Mouse (Mus musculus): ENCODE data around the gene Akap17b. TPM values are rescaled to one million over a fixed set of nuclear protein-coding genes. Genes with fewer than 3 reads are reported as not detected.

The Akap17b gene
- total RNA-seq, 1 experiment from 2014 or later: 2.8 TPM

DNA sequence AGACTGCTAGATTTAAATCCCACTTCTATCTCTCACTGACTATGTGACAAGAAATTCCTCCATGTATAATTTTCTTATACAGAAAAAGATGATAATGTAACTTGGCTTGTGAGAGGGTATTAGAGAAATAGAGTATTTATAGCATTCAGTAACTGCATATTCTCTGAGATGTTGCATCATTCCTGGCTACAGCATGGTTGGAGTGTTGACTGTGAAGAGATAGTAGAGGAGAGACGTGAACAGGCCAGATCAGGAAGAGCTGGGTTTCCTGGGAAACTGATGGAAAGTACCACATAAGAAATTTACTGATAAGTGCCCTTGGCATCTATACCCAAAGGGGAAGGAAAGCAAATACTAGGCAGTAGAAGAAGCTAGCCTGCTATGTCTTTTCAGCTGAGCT, 54.1 kb downstream of the Akap17b start:
- no peak for ATAC-seq (replicated peaks; ENCODE audit: insufficient number of reproducible peaks, low FRiP score, low TSS enrichment, poor library complexity, severe bottlenecking)

DNA sequence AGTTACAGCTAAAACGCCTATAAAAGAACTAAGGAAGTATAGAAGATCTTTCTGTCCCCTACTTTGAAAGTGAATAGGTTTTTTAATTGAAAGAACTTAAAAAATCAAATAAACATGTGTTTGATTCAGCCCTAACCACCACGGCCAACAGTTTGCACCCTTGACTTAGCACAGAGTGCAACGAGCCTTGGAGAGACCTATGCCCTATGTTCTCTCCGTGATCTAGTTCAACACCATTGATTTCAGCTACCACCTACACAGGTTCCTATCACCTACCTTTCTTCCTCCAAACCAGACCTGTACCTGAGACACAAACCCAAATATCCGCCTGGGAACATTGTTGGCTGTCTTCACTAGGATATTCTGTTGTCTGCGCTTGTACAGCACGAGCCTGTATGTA, 54.9 kb downstream of the Akap17b start:
- no peak for ATAC-seq (replicated peaks; ENCODE audit: insufficient number of reproducible peaks, low FRiP score, low TSS enrichment, poor library complexity, severe bottlenecking)

DNA sequence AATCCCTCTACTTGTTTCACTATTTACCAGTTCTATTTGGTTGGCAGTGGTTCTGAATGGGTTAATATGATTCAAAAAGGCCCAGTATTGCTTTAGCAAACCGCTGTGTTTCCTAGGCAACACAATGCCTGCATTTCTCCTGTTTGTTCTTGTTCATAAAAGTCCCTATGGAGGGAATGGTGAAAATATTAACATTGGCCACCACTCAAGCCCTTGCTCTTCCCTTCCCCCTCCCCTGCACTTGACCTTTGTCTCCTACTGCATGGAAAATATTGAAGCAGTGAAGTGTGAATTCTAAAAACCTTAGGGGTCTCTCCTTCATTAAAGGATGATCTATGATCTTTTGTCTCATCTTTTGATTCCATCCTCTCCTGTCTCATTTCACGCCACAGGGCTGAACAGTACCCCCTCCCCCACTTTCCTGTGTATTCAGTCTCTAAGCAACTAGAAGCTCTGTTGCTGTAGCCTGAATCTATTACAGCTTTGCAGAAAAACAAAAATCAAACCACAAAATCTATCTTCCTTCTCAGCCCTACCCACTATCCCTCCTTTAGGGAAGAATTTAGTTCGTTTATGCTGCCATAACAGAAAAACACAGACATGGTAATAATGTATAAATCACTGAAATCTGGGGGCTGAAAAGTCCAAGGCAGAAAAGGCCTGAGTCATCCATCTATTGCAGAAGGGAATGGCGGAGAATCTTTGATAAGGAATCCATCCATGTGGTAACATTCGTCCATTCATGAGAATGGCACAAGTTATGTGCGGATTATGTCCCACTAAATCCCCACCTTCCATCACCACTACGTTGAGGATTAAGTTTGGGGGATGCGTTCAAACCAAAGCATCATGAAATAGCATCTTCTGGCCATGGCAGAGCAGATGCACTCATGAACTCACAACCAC, 57.6 kb downstream of the Akap17b start:
- ATAC-seq (replicated peaks; ENCODE audit: insufficient number of reproducible peaks, low FRiP score, low TSS enrichment, poor library complexity, severe bottlenecking): no peak

DNA sequence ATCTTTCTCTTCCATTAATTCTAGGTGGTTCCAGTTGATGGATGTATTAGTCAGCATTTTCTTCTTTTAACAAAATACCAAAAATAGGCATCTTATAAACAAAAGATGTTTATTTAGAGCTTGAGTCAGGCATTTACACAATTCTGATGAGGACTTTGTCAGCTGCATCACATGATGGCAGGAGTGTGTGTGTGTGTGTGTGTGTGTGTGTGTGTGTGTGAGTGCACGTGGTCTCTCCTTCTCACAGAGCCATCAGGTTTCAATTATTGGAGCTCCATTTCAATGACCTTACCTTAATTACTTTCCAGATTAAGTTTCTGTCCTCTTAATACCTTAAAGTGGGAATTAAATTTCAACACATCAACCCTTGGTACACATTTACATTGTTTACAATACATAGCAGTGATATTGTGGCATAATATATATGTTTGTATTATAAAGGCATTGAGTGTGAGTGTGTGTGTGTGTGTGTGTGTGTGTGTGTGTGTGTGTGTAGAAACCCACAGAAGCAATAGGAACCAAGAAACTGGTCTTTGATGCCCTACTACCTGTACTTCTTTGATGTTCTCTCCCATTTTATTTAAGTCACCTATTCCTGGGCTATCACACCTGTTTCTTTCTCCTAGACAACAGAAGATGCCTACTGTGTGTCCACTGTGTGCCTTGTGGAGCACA, 58.4 kb downstream of the Akap17b start:
- no peak for ATAC-seq (replicated peaks; ENCODE audit: insufficient number of reproducible peaks, low FRiP score, low TSS enrichment, poor library complexity, severe bottlenecking)

DNA sequence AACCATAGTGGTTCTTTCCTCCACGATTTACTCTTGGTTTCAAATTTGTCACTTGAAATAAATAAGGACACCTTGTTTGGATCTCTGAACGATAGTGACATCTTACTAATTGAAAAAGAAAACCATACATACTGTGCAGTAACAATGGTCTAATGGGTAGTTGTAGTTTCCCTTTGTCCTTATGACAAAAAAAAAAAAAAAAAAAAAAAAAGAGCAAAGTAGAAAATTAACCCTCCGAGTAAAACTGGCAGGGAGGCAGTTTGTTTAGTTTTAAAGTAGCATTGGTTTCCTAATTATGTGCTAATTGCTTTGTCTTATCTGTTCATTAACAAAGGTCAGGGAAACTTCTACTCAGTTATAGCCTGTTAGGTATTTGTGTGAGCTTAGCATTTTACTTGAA, 83.1 kb downstream of the Akap17b start:
- no peak for ATAC-seq (replicated peaks; ENCODE audit: insufficient number of reproducible peaks, low FRiP score, low TSS enrichment, poor library complexity, severe bottlenecking)

DNA sequence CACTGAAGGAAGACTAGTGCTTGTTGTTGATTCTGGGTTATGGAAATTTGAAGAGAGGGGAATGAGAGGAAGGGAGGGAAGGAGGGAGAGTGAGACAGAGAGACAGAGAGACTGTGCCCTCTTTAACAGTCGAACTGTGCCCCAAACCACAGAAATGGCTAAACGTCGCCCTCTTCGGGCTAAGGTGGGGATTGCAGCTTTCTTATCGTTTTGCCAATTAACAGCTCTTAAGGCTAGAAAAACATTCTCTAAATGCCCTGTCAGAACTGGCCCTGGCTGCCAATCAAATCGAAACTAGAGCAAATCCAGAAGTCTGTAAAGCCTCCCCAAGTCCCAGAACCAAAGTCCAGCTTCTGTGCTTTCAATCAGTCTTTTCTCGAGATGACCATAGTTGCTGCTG, 83.5 kb downstream of the Akap17b start:
- no peak for ATAC-seq (replicated peaks; ENCODE audit: insufficient number of reproducible peaks, low FRiP score, low TSS enrichment, poor library complexity, severe bottlenecking)

DNA sequence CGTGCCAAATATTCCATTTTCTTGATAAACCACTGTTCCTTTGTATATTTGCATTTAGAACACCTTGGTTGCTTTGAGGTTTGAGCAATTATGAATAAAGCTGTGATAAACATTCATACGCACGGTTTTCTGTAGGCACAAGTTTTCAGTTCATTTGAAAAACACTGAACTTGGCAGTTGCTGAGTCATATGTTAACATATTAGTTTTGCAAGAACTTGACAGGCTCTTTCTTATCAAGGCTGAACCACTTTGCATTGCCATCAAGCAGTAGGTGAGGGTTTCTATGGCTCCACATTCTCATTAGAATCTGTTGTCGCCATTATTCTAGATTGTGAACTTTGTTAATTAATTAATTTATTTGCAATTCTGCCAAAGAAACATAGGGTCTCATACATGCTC, 85.0 kb downstream of the Akap17b start:
- no peak for ATAC-seq (replicated peaks; ENCODE audit: insufficient number of reproducible peaks, low FRiP score, low TSS enrichment, poor library complexity, severe bottlenecking)

Other genes starting within 250 kb of the Akap17b start
- not detected in 3 replicates for gene Gm6268, start 244.1 kb downstream of the Akap17b start, total RNA-seq (2017)
- gene Gm14569, start 153.6 kb downstream of the Akap17b start, total RNA-seq (2017): 0.21 TPM in 1 of 3 replicates, not detected in the others
- gene Pgrmc1, start 47.2 kb downstream of the Akap17b start, total RNA-seq (2017): 56.2 to 87.7 TPM (median 86.7 TPM) in 3 replicates
- gene Slc25a43, start 98.3 kb upstream of the Akap17b start, total RNA-seq (2017): 3.4 TPM in 1 of 3 replicates, not detected in the others
- 373 to 641 TPM (median 606 TPM) in 3 replicates for gene Slc25a5, start 150.3 kb upstream of the Akap17b start, total RNA-seq (2017)
- 21.9 to 37.5 TPM (median 22.4 TPM) in 3 replicates for gene Ube2a, start 228.5 kb upstream of the Akap17b start, total RNA-seq (2017)
- gene C330007P06Rik, start 228.7 kb upstream of the Akap17b start, total RNA-seq (2017): 62.8 to 68.6 TPM (median 66.6 TPM) in 3 replicates

All from monocyte, adult 5-6 weeks (primary cell).